Mouse (Mus musculus): Measurements from ENCODE around the gene Sbds.
"Not testable (repeated sequence)": the region's sequence is repeated elsewhere in the genome, so short reads cannot be mapped to it uniquely, and the experiment has no call there.

Gene Sbds

DNA sequence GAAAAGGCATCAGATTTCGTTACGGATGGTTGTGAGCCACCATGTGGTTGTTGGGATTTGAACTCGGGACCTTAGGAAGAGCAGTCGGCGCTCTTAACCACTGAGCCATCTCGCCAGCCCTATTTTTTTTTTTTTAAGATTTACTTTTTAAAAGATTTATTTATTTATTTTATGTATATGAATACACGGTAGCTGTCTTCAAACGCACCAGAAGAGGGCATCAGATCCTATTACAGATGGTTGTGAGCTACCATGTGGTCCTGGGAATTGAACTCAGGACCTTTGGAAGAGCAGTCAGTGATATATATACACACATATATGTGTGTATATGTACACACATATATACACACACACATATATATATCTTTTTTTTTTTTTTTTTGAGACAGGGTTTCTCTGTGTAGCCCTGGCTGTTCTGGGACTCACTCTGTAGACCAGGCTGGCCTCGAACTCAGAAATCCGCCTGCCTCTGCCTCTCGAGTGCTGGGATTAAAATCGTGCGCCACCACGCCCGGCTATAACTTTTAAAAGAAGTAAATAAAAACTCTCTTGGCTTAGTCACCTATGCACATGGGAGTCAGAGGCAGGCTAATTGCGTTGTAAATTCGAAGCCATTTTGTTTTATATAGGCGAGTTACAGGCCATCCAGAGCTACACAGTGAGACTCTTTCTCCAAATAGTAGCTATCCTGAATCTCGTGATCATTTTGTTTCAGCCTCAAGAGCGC, 632 bp upstream of the Sbds start:
- not testable (repeated sequence) for DNase-seq

DNA sequence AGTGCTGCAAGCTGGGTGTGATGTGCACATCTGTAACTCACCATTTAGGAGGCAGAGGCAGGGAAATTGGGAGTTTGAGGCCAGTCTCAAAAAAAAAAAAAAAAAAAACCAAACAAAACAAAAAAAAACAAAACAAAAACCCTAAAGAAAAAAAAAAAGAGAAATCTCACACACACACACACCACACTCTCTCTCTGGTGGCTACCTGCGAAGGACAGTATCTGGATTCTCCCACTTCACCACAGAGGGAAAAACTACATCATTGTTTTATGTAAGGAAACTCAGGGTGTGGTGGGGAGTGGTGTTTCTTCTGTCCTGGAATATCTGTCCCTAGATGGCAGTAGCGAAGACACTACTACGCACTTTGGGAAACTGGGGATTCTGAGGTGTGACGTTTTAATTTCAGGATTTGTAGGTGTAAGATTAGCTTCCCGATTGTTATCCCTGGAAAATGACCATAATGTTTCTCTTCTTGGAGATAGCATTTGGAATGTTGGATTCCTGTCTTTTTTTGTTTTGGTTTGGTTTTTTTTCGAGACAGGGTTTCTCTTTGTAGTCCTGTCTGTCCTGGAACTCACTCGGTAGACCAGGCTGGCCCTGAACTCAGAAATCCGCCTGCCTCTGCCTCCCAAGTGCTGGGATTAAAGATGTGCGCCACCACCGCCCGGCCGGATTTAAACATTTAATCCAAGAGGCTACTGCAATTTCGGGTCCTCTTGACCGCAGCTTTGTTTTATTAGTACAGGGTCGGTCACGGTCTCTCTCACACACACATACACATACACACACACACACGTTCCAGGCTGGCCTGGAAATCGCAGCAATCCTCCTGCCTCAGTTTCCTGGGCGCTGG, 940 bp downstream of the Sbds start:
- peak in 1 of 2 experiments; percentile 8 for DNase-seq

DNA sequence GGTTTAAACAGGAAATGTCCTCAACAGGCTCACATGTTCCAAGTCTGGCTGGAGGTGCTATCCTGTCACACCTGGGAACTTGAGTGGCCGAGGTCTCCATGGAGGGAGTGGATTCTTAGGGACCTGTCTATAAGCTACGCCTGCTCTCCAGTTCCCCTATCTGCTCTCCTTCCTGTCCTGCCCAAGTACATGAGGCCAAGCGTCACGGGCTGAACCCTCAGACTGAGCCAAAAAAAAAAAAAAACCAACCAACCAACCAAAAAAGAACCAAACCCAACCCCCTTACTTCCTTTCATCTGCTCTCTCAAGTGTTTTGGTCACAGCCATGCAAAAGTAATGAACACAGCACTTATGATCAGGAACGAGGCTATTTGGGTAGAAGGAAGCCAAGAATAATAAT, 7.5 kb downstream of the Sbds start:
- DNase-seq, result no peak

DNA sequence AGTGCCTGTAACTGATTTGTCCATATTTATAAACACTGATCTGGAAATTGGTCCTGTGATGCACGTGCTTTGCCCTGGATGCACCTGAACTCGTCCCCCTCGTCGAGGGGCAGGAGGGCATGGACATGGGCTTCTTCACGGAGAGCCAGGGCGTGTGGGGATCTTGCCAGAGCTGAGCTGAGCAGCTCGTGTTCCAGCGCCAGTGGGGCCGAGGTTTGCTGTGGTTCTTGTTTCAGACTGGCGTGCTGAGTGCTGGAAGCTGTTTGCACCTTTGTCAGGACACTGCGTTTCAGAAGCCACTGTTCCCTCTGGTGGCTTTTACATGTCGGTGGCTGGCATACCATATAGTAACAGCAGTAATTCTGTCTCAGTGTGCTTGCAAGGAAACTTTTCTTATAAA, 13.9 kb downstream of the Sbds start:
- no peak for DNase-seq

DNA sequence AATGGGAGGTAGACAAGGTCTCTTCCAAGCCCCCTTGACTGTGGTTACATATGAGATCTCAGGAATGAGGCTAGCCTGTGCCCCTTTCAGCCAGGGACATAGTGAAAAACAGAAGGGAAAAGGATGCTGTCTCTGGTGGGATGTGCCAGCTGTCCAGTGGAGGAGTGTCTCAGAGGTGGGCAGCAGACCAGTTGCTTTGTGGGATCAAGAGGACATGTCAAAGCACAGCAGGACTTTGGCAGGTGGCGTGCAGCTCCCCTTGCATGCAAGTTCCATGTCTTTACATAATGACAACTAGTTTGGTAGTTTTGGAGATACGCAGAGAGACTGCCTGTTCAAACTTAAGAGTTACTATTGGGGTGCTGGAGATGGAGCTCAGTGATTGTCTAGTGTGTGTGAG, 15.5 kb downstream of the Sbds start:
- no peak for DNase-seq

DNA sequence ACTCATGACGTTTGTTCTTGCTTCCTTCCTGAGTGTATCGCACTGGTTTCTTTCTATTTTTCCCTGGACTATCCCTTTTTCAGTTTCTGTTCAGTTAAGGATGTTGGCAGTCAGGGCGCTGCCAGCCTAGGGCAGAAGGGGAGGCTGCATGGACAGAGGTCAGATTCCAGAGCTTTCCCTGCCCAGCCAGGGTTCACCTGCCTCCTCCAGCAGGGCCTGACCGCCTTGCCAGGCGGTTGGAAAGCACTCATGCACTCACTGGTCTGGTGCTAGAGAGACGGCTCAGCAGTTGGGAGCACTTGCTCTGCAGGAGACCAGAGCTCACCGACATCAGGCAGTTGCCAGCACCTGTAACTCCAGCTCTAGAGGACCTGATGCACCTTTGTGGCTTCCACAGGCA, 16.1 kb downstream of the Sbds start:
- no peak for DNase-seq

DNA sequence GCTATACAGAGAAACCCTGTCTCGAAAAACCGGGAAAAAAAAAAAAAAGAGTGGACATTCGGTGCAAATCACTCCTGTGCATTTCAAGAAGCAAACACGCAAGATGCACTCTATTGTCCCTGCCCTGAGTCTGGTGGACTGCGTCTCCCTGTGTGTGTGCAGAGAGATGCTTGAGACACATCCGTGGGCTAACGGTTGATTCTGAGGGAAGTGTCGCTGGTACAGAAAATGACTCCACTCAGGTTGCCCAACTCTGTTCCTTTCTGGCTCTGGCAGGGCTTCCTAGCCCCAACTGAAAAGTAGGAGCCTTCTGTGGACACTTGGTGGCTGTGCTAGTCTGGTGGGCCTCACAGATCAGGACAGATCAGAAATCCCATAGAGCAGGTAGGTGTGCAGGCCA, 19.0 kb downstream of the Sbds start:
- no peak for DNase-seq

DNA sequence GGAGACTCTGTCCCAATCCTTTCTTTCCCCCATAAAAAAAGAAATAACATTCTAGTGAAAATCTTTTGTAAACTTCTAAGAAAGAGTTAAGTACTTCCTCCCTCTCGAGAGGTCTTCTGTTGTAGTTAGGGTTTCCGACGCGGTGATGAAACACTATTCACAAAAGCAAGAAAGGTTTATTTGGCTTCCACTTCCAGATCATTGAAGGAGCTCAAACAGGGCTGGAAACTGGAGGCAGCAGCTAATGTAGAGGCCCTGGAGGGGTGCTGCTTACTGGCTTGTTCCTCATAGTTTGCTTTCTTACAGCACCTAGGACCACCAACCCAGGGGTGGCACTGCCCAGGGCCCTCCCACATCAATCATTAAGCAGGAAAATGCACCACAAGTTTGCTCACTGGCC, 27.2 kb downstream of the Sbds start:
- no peak for DNase-seq

DNA sequence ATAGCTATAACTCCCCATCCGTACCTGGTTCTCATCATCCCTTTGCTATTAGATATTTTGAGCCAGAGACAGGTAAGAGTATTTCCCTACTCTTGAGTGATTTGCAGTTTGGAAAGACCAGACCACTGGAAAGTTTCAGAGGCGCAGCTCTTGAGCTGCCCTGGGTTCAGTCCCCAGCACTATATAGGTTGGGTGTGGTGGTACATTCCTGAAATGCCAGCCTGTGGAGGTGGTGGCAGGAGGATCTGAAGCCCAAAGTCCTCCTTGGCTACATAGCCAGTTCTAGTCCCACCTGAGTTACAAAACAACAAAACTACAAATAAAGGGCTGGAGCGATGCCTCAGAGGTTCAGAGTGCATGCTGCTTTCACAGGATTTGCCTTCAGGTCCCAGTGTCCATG, 28.5 kb downstream of the Sbds start:
- DNase-seq, result no peak

DNA sequence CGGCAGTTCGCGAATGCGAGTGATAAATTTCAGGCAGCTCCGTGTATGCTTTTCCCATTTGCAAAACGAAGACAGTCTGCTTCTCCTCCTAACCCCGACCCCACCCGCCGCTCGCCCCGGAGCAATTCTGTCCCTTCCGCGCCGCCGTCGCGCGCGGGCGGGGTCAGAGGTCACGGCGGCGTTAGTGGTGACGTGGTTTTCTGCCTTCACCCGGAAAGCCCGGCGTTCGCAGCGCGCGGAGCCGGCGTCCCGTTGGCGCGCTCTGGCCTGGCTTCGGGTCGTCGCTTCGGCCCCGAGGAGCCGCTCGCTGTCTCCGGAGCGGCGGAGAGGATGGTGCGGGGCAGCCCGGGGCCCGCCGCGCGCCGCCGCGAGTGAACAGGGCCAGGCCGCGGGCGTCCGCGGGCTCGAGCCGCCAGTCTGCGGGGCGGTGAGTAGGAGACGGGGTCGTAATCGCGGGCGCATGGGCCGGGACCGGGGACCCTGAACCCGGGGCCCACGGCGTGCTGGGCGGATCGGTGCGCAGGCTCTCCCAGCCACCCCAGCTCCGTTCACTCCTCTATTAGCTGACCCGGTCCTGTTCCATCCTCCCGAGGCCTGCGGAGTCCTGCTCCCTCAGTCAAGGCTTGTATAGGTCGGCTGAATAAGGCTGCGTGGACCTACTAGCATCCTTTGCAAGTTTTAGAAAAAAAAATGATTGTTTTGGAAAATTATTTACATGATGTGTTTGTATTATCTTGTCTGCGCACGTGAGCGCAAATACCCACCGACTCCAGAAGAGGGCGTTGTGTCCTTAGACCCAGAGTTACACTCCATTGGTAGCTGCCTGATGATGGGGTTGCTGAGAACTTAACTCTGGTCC, 33.0 kb downstream of the Sbds start:
- DNase-seq, result peak; percentile 90 to 92

DNA sequence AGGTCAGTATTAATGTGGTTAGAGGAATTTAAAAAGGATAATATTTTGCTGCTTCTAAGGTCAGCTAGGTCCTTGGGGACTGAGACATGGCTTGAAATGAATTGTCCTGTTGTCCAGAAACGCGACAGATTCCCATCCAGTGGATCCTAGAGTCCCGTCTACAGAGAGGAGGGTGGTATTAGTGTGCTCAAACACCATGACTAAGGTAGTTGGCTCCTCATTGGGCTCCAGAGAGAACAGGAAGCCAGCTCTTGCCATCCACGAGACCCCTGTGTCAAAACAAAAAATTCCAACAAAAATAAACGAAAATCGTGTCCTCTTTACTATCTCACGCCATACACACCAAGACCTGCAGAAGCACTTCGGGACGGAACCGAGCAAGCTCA, 33.6 kb downstream of the Sbds start:
- no peak for DNase-seq

DNA sequence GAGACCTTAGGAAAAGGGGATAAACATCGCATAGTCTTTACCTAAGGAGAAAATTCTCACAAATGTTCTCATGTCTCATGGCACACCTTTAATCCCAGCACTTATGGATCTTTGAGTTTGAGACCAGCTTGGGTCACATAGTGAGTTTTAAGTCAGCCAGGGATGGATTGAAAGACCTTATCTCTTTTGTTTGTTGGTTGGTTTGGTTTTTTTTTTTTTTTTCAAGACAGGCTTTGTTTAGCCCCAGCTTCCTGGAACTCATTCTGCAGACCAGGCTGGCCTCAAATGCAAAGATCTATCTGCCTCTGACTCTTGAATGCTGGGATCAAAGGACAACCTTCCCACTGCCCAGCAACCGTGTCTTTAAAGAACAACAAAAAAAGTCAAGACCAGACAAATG, 34.0 kb downstream of the Sbds start:
- no peak for DNase-seq

DNA sequence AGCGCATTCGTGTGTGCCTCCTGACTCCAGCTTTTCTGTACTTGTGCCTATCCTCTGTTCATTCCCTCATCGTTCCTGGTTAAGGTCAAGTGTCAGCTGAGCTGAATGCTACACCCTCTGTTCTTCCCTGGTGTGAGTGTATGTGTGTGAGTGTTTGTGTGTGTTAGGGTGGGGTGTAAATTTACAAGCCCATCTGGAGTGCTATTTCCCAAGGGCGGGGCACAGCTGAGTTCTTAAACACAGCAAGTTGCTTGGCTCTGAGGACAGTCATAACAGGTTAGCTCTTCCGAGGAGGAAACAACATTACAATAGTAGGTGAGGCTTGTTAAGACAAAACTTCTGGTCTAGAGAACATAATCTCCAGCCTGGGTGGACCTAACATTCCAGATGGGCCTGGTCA, 37.0 kb downstream of the Sbds start:
- no peak for DNase-seq

DNA sequence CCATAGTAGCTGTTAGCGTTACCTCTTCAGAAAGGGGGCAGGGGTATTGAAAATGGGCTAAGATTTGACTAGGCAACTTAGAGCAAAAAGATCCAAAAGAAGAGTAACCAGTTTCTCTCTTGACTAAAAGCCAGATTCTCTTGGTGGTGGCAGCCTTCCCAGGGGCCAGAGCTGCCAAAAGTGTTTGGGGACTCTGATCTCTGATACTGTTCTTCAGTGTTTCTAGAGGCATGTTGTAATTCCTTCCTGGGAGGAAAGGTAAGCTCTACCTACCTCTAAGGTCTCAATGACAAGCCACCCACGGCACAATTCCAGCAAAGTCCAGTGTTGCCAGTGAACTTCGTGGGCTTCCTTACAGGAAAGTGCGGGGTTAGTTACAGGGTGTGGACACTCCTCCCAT, 37.9 kb downstream of the Sbds start:
- DNase-seq, result no peak

DNA sequence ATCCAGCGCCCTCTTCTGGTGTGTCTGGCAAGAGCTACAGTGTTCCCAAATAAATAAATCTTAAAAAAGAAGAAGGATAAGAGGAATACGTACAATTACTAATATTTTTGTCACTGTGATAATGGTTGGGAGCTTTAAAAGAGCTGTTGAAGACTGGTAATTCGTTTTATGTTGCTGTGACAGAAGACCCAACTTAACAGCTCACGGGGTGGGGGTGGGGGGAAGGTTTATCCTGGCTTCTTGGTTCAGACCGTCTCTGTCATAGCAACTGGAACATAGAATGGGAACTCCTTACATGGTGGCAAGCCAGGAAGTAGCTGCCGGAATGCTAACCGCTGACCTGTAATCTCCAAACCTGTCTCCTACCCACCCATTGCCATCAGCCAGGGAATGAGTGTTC, 38.5 kb downstream of the Sbds start, which contains the start of gene Tmem248:
TSS of gene Tmem248 (plus strand) at position 301 of the 400 bp plus-strand sequence.
- no peak for DNase-seq

DNA sequence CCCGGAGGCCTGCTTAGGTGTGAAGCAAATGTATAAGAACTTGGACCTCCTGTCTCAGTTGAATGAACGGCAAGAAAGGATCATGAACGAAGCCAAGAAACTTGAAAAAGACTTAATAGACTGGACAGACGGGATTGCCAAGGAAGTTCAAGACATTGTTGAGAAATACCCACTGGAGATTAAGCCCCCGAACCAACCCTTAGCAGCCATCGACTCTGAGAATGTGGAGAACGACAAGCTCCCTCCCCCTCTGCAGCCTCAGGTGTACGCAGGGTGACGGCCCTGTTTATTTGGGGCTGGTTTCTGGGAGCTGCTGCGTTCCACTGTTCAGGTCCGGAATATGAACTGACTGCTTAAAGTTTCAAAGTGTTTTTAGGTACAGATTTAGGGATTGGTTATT, 42.4 kb downstream of the Sbds start:
- no peak for DNase-seq

DNA sequence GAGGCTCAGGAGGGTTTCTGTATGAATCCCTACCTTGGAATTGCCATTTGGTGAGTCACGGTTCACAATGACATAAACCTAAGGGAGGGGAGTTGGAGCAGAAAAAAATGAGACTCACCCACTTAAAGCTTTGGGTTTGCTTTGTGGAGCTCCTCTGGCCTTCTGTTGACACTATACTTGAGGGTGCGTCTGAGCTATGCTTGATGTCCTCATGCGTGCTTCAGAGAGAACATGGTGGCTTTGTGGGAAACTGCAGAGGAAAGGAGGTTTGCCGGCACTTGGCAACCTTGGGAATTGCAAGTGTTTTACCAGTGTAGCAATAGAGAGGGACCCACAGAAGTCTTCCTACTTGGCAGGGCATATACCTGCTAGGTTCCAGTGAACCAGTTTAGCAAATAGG, 48.0 kb downstream of the Sbds start:
- no peak for DNase-seq

DNA sequence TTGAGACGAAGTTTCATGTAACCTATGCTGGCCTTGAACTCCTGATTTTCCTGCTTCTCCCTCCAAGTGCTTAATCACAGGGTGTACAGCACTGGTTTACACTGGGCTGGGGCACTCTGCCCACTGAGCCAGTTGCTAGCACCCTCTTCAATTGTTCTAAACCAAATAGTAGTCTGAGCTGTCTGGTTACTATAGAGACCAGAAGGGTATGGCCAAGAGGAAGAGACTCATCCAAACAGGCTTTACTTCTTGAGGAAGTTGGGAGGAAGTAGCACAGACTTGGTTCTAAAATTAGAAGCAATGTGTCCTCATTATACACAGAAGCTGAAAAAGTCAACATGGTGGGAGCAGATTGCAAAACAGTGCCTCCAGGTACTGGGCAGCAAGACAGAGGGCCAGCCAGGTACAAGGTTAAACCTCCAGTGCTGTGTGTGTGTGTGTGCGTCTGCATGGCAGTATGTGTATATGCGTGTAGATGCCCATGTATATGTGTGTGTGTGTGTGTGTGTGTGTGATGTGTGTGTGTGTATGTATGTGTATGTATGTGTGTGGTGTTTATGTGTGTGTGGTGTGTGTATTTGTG, 49.8 kb downstream of the Sbds start:
- no peak for DNase-seq

DNA sequence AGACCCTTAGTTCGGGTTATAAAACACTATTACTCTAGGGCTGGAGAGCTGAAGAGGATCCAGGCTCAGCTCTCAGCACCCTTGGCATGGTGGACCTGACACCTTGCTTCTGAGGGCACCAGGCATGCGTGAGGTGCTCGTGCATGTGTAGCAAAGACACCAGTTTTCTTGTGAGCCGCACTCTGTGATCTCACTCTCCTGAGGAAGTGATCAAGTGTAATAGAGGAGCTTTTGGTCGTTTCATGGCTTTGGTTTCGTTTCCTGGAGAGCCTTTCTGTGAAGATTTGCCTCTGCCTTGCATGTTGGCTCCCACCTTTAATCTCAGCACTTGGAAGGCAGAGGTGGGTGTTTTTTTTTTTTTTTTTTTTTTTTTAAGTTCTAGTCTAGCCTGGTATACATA, 50.8 kb downstream of the Sbds start:
- no peak for DNase-seq

DNA sequence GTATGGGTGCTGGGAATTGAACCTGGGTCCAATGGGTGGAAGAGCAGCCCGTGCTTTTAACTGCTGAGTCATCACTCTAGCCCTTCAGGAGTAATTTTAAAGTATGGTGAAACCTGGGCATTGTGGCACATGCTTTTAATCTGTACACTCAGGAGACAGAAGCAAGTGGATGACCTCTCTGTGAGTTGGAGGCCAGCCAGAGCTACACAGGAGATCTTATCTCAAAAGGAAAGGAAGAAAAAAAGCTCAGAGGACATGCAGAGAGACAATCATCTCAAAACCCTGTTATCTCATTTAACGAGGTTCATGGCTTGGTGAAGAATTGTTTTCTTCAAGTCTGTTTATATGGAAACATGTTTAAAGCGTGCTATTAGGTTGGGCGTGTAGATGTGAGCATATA, 51.4 kb downstream of the Sbds start:
- DNase-seq, result no peak

DNA sequence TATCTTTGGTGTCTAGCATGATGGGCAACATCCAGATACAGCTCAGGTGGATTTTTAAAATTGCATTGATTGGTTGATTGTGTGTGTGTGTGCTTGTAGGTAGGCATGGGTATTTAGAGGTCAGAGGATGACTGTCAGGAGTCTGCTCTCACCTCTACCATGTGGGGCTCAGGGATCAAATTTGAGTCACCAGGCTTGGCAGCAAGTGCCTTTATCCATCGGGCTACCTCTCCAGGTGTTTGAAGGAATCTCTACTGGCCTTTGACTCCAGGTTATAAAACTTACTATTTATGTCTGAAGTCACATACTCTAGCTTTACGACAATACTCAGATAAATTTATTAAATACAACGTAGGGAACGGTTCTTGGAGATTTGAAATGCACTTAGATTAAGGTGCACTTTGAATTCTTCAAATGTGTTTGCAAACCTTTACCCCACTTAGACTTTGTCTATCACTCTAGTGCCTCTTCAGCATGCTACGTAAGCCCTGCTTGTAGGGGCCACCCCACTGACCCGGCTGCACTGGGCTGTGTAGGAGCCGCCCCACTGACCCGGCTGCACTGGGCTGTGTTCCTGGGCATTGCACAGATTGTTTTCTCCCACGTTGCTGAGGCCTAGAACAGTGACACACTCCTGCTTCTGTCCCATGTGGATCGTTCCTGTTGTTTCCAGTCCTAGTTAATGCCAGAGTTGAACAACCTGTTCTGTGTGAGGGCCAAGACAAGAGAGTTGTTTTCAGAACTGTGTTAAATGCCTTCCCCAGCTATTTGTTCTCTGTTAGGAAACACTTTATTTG, 54.9 kb downstream of the Sbds start:
- DNase-seq, result no peak

DNA sequence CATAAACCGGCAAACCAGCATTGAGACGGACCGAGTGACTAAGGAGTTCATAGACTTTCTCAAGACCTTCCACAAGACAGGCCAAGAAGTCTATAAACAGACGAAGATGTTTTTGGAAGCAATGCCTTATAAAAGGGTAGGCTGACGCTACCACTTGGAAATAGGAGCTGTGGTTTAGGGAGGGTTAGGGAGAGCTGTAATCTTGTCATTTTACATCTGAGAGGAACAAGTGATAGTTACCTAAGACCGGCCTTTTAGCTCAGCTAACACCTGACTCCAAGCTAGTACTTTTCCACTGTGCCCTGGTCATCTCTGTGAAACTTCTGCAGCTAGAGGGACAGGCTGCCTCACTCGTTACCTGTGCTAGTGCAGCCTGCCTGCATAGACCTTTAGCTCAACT, 57.3 kb downstream of the Sbds start:
- DNase-seq, result no peak

Measured in thymus, adult 18-20 months (tissue).